Mouse (Mus musculus) hindbrain, embryonic 16.5 days (tissue): ENCODE results near the gene Slc22a16. TPM values are rescaled to one million over a fixed set of nuclear protein-coding genes. Genes with fewer than 3 reads are reported as not detected.
"Not testable (repeated sequence)": the region's sequence is repeated elsewhere in the genome, so short reads cannot be mapped to it uniquely, and the experiment has no call there.

Experiments used
- ATAC-seq: fragments of 200-750 bp; cut with Nextera tagmentation; 2 replicates; pipeline ENCODE4 v1.8.0; 2017; ENCODE audit warnings: moderate TSS enrichment, moderate library complexity
- H3K27ac ChIP-seq: fragments of 300-500 bp; sonication (generic); 2 replicates; pipeline ENCODE4 v1.5.1; 2014; ENCODE audit warnings: low read depth, mild to moderate bottlenecking, control low read depth, low read length, moderate library complexity
- H3K27me3 ChIP-seq: fragments of 300-500 bp; sonication (generic); replicated peaks from 2 replicates; pipeline ENCODE4 v1.6.1; 2014; ENCODE audit warnings: low read length; ENCODE audit not compliant: control insufficient read depth, insufficient read depth
- H3K36me3 ChIP-seq: fragments of 300-500 bp; sonication (generic); 2 replicates; pipeline ENCODE4 v1.6.1; 2014; ENCODE audit warnings: mild to moderate bottlenecking, low read length, moderate library complexity, mixed read lengths; ENCODE audit not compliant: control insufficient read depth, insufficient read depth
- H3K4me1 ChIP-seq: fragments of 300-500 bp; sonication (generic); 2 replicates; pipeline ENCODE4 v1.6.1; 2014; ENCODE audit warnings: low read depth, low read length; ENCODE audit not compliant: control insufficient read depth, insufficient read depth
- H3K4me2 ChIP-seq: fragments of 300-500 bp; sonication (generic); 2 replicates; pipeline ENCODE4 v1.6.1; 2014; ENCODE audit warnings: mild to moderate bottlenecking, low read length, control low read depth, moderate library complexity
- H3K4me3 ChIP-seq: fragments of 300-500 bp; sonication (generic); 2 replicates; pipeline ENCODE4 v1.5.1; 2014; ENCODE audit warnings: mild to moderate bottlenecking, low read length, control low read depth, moderate library complexity
- H3K9ac ChIP-seq: fragments of 300-500 bp; sonication (generic); 2 replicates; pipeline ENCODE4 v1.6.1; 2014; ENCODE audit warnings: low read depth, mild to moderate bottlenecking, control low read depth, low read length, moderate library complexity
- H3K9me3 ChIP-seq: fragments of 300-500 bp; sonication (generic); 2 replicates; pipeline ENCODE4 v1.6.1; 2014; ENCODE audit warnings: mild to moderate bottlenecking, low read length, moderate library complexity; ENCODE audit not compliant: control insufficient read depth
- WGBS: fragments of 180-500 bp; shearing (Covaris S2); extraction: QIAGEN DNeasy Blood & Tissue Kit; methylation state at CpG from one replicate; pipeline ENCODE4 v1.1.7; 2014; 5-methylcytosine and 5-hydroxymethylcytosine counted together
- polyA plus RNA-seq: library from polyadenylated mRNA; unstranded; fragments of >200 nt; fragmentation: Nextera tagmentation; extraction: Ambion mirVana; gene quantifications from 2 replicates; pipeline ENCODE4 v1.2.1, GENCODE M21; 2015

Slc22a16 gene
- polyA plus RNA-seq, 1 experiment from 2014 or later, result not detected

DNA sequence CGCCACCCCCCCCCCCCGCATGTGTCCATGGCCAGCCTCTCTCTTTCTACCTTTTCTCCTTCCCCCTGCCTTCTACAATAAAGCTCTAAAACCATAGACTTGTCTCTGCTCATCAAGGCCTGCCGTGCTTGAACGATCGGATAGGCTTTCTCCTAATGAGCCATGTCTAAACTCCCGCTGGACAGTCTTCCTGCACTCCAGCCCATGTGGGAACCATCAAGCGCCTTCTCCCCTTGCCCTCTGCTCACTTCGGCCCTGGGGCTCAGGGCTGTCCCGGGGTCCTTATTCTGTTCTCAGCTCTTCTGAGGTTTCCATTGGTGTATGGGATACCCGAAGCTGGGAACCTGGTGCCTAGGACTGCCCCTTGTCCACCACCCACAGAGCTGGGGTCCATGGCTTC, 41.5 kb upstream of the Slc22a16 start:
- WGBS, result 56% methylated on average over 9 of the region's 10 CpGs
- Histone ChIP-seq H3K9me3 (no peaks in the 10 kb centered on the region), H3K27ac (no peak overlapping the region), H3K27me3 (no peaks in the 10 kb centered on the region), H3K4me3 (no peak overlapping the region), H3K4me2 (no peak overlapping the region), H3K9ac (no peak overlapping the region), H3K36me3 (no peaks in the 10 kb centered on the region), H3K4me1 (no peaks in the 10 kb centered on the region; the same call in 1 of the 2 replicates)
- ATAC-seq, result no peak

DNA sequence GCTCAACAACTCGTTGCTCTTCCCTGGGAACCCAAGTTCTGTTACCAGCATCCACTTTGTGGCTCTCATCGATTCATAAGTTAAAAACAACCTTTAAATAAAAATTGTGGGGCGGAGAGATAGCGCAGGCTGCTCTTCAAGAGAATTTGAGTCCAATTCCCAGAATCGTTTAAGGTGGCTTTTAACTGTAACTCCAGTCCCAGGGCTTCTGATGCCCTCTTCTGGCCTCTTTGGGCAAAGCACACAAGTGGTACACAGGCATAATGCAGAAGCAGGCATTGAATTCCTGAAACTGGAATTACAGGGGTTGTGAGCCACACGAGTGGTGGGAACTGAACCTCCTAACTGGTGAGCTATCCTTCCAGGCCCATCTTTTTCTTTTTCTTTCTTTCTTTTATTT, 40.5 kb upstream of the Slc22a16 start:
- no peak overlapping the region for H3K4me3 ChIP-seq
- no peaks in the 10 kb centered on the region for H3K36me3 ChIP-seq
- no peak for ATAC-seq
- no peak overlapping the region for H3K9ac ChIP-seq
- 66% methylated on average over 6 of the region's 6 CpGs for WGBS
- no peaks in the 10 kb centered on the region for H3K9me3 ChIP-seq
- no peak overlapping the region for H3K4me2 ChIP-seq
- no peaks in the 10 kb centered on the region for H3K27me3 ChIP-seq
- H3K27ac ChIP-seq, result no peak overlapping the region
- no peaks in the 10 kb centered on the region; the same call in 1 of the 2 replicates for H3K4me1 ChIP-seq

DNA sequence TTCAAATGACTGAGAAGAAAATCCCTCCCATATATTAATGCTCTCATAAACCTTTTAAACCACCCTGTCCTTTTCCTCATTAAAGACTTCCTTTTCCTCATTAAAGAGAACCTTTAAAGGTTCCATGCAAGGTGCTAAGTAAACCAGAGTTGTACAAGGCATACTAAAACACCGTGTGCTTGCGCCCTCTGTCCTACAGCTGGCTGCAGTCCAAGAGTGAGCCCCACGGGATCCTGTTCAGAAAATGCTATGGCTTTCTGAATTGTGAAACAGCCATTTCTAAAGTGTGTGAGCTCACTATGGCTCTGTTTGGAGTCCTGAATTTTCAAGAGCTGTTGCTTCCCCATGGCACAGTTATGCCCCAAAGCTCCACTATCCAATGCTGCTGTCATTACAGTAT, 39.5 kb upstream of the Slc22a16 start:
- ATAC-seq, result no peak
- Histone ChIP-seq H3K27ac (no peak overlapping the region), H3K9me3 (no peaks in the 10 kb centered on the region), H3K4me2 (no peak overlapping the region), H3K36me3 (no peaks in the 10 kb centered on the region), H3K4me1 (no peaks in the 10 kb centered on the region; the same call in 1 of the 2 replicates), H3K27me3 (no peaks in the 10 kb centered on the region), H3K4me3 (no peak overlapping the region), H3K9ac (no peak overlapping the region)
- 63% methylated on average over 3 of the region's 3 CpGs for WGBS

DNA sequence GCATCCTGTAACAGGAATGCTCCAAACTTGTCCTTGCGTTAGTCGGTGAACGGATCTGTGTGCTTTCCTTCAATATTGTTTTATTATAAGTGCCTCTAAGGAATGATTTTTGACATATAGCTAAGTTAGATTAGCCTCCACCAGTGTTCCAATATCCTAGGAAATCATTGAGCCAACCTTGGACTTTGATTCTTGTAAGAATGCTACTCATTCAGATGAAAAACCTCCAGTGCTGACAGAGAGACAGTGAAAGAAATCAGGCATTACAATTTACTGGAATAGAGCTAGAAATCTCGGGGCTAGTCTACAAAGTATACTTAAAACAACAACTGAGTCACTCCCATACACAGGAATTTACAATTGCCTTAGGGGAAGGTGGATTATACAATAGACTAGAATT, 37.5 kb upstream of the Slc22a16 start:
- H3K4me1 ChIP-seq, H3K4me3 ChIP-seq, ATAC-seq, H3K36me3 ChIP-seq, H3K9ac ChIP-seq, H3K4me2 ChIP-seq, H3K27ac ChIP-seq, H3K27me3 ChIP-seq, H3K9me3 ChIP-seq: not testable (repeated sequence)
- WGBS, result 89% methylated on average over 4 of the region's 4 CpGs

DNA sequence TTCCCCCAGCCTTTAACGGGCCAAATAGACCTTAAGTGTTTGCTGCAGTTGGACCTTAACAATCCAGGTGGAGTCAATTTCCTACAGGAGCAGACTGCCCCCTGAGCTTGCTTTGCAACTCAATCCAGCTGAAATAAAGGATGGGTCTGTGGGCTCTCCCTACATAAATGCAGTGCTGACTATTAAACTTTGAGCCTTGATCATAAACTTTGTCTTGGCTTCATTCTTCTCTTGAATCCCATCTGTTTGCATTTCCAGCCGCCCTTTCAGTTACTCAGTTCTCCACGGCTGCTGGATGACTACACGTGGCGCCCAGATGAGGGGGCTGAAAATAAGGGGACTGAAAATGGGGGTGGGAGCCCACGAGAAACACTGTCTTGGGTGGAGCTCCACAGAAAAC, 28.8 kb upstream of the Slc22a16 start:
- ATAC-seq, result no peak
- Histone ChIP-seq H3K9me3 (no peaks in the 10 kb centered on the region), H3K4me3 (no peak overlapping the region), H3K4me2 (no peak overlapping the region), H3K27me3 (no peaks in the 10 kb centered on the region), H3K27ac (no peak overlapping the region), H3K36me3 (no peaks in the 10 kb centered on the region), H3K9ac (no peak overlapping the region), H3K4me1 (no peaks in the 10 kb centered on the region)
- WGBS, result 87% methylated on average over 6 of the region's 6 CpGs

DNA sequence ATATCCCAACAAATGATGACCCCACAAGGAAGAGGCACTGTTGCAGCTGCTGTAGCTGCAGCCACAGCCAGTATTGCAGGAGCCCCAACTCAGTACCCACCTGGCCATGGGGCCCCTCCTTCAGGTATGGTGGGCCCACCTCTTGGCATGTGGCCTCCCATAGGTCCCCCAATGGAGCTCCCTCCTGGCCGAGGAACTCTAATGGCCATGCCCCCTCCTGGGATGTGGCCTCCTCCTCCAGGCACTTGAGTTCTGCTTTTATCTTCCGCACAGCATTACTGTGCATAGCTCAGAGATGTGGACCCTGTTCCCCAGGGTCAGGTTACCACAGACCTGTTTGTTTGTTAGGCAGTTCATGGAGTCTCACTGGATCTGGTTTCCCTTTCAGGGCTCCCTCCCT, 20.8 kb upstream of the Slc22a16 start:
- no peak overlapping the region for H3K9ac ChIP-seq
- WGBS, result 69% methylated on average over 2 of the region's 2 CpGs
- H3K27ac ChIP-seq, result no peak overlapping the region
- H3K4me2 ChIP-seq, result no peak overlapping the region
- H3K4me1 ChIP-seq, result no peaks in the 10 kb centered on the region
- ATAC-seq, result no peak
- H3K4me3 ChIP-seq, result no peak overlapping the region
- no peaks in the 10 kb centered on the region for H3K36me3 ChIP-seq
- no peaks in the 10 kb centered on the region for H3K27me3 ChIP-seq
- H3K9me3 ChIP-seq, result no peaks in the 10 kb centered on the region

DNA sequence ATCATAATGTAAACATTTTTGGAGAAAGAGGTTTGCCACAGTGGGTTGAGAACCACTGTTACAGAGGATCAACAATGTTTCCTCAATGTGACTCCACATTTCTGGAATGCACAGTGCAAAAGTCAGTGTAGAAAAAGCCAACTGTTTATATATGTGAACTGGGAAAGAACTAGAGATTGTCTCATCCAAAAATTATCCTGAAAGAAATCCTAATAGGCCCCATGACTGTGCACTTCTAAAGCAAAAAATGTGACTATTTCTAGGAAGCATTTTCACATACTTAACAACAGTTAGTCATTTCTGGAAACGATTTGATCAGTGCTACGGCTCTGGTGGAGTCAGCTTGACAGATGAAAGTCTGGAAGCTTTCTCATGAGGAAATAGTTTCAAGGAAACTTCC, 18.3 kb upstream of the Slc22a16 start:
- H3K4me2 ChIP-seq, result no peak overlapping the region

DNA sequence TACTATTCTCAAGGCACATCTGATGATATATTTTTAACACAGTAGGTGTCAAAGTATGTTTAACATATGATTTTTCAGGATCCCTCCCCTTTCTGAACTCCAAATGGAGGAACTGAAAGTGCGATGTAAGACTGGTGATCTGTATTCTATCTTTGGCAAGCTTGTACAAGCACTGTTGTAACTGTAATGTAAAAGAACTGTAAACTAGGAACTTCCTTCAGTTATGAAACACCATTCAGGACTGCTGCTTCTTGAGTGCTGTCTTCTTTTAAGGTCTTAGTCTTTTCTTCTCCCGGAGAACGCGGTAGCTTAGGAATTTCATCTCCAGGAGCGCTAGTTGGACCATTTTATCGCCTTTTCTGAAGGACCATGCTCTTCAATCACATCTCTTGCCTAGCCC, 4.4 kb upstream of the Slc22a16 start:
- not testable (repeated sequence) for H3K36me3 ChIP-seq, ATAC-seq, H3K4me1 ChIP-seq, H3K9me3 ChIP-seq, H3K4me3 ChIP-seq, H3K9ac ChIP-seq, H3K27ac ChIP-seq, H3K27me3 ChIP-seq, H3K4me2 ChIP-seq
- WGBS, result 99% methylated on average over 6 of the region's 6 CpGs

More for the DNA sequence above, 18.3 kb upstream of the Slc22a16 start:
- ATAC-seq, result no peak
- 71% methylated on average over 2 of the region's 2 CpGs for WGBS
- Histone ChIP-seq H3K9me3 (no peaks in the 10 kb centered on the region), H3K27me3 (no peaks in the 10 kb centered on the region), H3K27ac (no peak overlapping the region), H3K36me3 (no peaks in the 10 kb centered on the region), H3K9ac (no peak overlapping the region), H3K4me1 (no peaks in the 10 kb centered on the region), H3K4me3 (no peak overlapping the region)

DNA sequence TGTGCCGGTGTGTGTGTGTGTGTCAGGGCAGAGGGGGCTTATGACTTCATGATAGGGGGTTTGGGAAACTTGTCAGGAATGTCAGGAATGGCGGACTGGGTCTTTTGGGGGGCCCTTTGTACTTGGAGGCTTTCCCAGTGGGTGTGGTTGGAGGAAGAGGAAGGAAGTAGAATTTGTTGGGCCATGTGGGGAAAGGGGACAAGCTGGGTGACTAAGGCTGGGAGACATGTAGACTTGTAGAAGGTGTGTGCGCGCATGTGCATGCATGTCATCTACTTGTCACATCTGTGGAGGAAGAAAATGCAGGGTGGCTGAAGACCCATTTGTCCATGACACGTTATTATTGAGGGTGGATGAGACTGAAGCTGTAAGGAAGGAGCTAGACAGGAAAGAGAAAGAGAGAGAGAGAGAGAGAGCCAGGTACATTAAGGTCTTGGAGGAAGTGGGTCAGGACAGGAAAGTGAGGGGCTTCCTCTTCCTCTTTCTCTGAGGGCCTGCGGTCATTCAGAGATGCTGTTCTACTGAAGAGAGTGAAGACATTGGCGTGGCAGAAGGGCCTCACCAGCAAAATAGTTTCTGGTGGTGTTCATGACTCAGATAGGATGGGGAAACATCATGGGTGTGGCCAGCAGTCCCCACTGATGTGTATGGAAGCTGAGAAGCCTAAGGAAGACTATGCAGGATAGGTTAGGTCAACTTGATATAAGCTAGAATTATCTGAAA, 5.9 kb downstream of the Slc22a16 start:
- Histone ChIP-seq H3K4me2 (no peak overlapping the region), H3K9ac (no peak overlapping the region), H3K27ac (no peak overlapping the region), H3K4me1 (no peaks in the 10 kb centered on the region), H3K4me3 (no peak overlapping the region), H3K36me3 (no peaks in the 10 kb centered on the region), H3K27me3 (no peaks in the 10 kb centered on the region), H3K9me3 (no peaks in the 10 kb centered on the region)
- 88% methylated on average over 6 of the region's 7 CpGs for WGBS
- no peak for ATAC-seq
